Mouse (Mus musculus): ENCODE data around the gene Spata16.

- TF ChIP-seq TAL1 (IDR thresholded peaks at IDR 0.05; ENCODE audit: low read length) (no peak), CTCF (IDR thresholded peaks at IDR 0.05 in 2 of 3, conservative IDR thresholded peaks at IDR 0.05 in 1 of 3; ENCODE audit: control insufficient read depth in 1 of 3, insufficient read depth in 1 of 3, low read depth in 2 of 3, low read length in 3 of 3, poor library complexity in 1 of 3, severe bottlenecking in 1 of 3) (no peak), JUND (IDR thresholded peaks at IDR 0.05; ENCODE audit: low read depth, low read length) (no peak), MAX (IDR thresholded peaks at IDR 0.05; ENCODE audit: low read length) (no peak), MXI1 (IDR thresholded peaks at IDR 0.05; ENCODE audit: low read depth, low read length) (no peak)
These were observed 113.1 kb downstream of the Spata16 start for GRCm38 (mm10) chr3:26750492-26750891.
